In the genomic region with DNA sequence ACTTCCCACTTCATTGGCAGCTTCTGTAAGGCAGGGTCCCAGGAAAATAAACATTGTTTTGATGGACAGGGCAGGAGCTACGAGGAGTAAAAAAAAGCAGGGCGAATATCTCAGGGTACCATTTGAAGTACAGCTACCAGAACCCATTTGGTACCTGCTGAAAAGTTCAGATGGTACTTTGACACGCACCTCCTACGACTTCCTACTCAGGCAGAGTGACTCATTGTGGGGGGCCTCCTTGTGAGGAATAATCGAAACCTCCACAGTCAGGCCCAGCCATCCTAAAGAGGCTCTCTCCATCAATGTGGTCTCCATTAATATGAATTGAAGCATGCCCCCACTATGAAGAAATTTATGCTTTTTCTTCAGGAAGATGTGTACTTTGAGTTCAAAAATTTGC, we compare ENCODE assay signal across 30 mouse cellular contexts. TPM values are rescaled to one million over a fixed set of nuclear protein-coding genes. Genes with fewer than 3 reads are reported as not detected.
A peak's percentile ranks its signal among the peaks of the same experiment; 100 is the strongest.
DNase-seq lines count a peak whose midpoint lies in the region; ATAC-seq and TF ChIP-seq lines count a peak whose summit lies in the region.
"Had no signal": no experiment of that assay in that cellular context is flagged by ENCODE, and none has a peak within 500 bp of the region (broad histone marks: within the 10 kb centered on the region; RNA-seq: fewer than 3 reads in every experiment).

No protein-coding gene starts in this region.

- no peak for DNase-seq in heart, adult 2 months
- no peak for DNase-seq in heart, postnatal 4 days
- DNase-seq in midbrain, postnatal 0 days (ENCODE audit: low spot score): no peak
- no peak for DNase-seq in urinary bladder, postnatal 25 days (ENCODE audit: low spot score)
- DNase-seq: adrenal gland, adult 2 months; adrenal gland, postnatal 14 days; B cell, adult 2 months; cerebellum, adult 18-20 months; cerebellum, adult 9-10 months; cerebellum, postnatal 14 days; gastrocnemius, postnatal 14 days; heart, adult 18-20 months; heart, postnatal 14 days; kidney, adult 2 months had no signal

- peaks cover 5% of the 10 kb centered on the region for H3K36me3 ChIP-seq in heart, adult 2 months (ENCODE audit: control insufficient read depth, insufficient read depth, low read length)
- no peaks in the 10 kb centered on the region for H3K36me3 ChIP-seq in midbrain, postnatal 0 days (ENCODE audit: insufficient read depth, low read length)
- H3K36me3 ChIP-seq: forebrain, embryonic 10.5 days; G1E; heart, embryonic 10.5 days; heart, embryonic 13.5 days had no signal

- peak; percentile 59 for ATAC-seq in activated CD4-positive, CD25-positive, alpha-beta regulatory T cell, adult 4 months
- ATAC-seq in inflammation-experienced regulatory T-cells, adult 6 months: peak; percentile 75
- ATAC-seq in midbrain, postnatal 0 days (ENCODE audit: low FRiP score): no peak
- ATAC-seq: forebrain, embryonic 13.5 days; forebrain, embryonic 16.5 days; hindbrain, embryonic 16.5 days; intestine, postnatal 0 days; Patski had no signal

- no peaks in the 10 kb centered on the region for H3K27me3 ChIP-seq in heart, adult 2 months (ENCODE audit: control insufficient read depth, insufficient read depth, low read length)
- no peaks in the 10 kb centered on the region for H3K27me3 ChIP-seq in midbrain, postnatal 0 days (ENCODE audit: insufficient read depth, low read length)
- H3K27me3 ChIP-seq: CH12.LX; forebrain, embryonic 13.5 days; hindbrain, embryonic 13.5 days had no signal

- no peak for TF ChIP-seq EP300 in heart, adult 2 months (IDR thresholded peaks at IDR 0.05; ENCODE audit: insufficient read depth, low read depth, low read length)

- TF ChIP-seq POLR2A in heart, adult 2 months (IDR thresholded peaks at IDR 0.05; ENCODE audit: insufficient read depth, low read depth, low read length): no peak

- no peak overlapping the region for H3K4me2 ChIP-seq in midbrain, postnatal 0 days (ENCODE audit: low read depth, low read length, poor library complexity, severe bottlenecking)
- H3K4me2 ChIP-seq: forebrain, embryonic 13.5 days; heart, embryonic 13.5 days; hindbrain, embryonic 13.5 days had no signal

- no peaks in the 10 kb centered on the region for H3K79me2 ChIP-seq in heart, adult 2 months (replicated peaks; ENCODE audit: control insufficient read depth, insufficient read depth, low read length)

- peak overlapping the region; percentile 59 for H3K27ac ChIP-seq in heart, adult 2 months
- no peak overlapping the region for H3K27ac ChIP-seq in midbrain, postnatal 0 days (ENCODE audit: low read depth, low read length)
- H3K27ac ChIP-seq: forebrain, embryonic 10.5 days; forebrain, embryonic 13.5 days; heart, embryonic 10.5 days; heart, embryonic 13.5 days; hindbrain, embryonic 13.5 days had no signal

- no peak overlapping the region for H3K9ac ChIP-seq in heart, adult 2 months (ENCODE audit: low read depth, low read length)
- H3K9ac ChIP-seq in midbrain, postnatal 0 days (replicated peaks; ENCODE audit: low read length, poor library complexity, severe bottlenecking): no peak overlapping the region
- H3K9ac ChIP-seq: forebrain, embryonic 13.5 days; heart, embryonic 13.5 days; hindbrain, embryonic 13.5 days had no signal

- no peak overlapping the region for H3K4me3 ChIP-seq in heart, adult 2 months
- no peak overlapping the region for H3K4me3 ChIP-seq in midbrain, postnatal 0 days (ENCODE audit: low read depth, low read length)
- H3K4me3 ChIP-seq: forebrain, embryonic 10.5 days; forebrain, embryonic 13.5 days; heart, embryonic 10.5 days; heart, embryonic 13.5 days; hindbrain, embryonic 13.5 days had no signal

- intact Hi-C loops in heart, adult 2 months (cut with DNase I): loop anchor here (5.0 kb wide), 1 partner anchor 155 kb away; the partner anchor contains the start of gene Nyx

- H3K4me1 ChIP-seq in heart, adult 2 months (ENCODE audit: control insufficient read depth, insufficient read depth, low read length): peaks cover 3% of the 10 kb centered on the region
- H3K4me1 ChIP-seq in midbrain, postnatal 0 days (ENCODE audit: insufficient read depth, low read length): no peaks in the 10 kb centered on the region
- H3K4me1 ChIP-seq: forebrain, embryonic 10.5 days; forebrain, embryonic 13.5 days; heart, embryonic 10.5 days; heart, embryonic 13.5 days; hindbrain, embryonic 13.5 days had no signal

- H3K9me3 ChIP-seq in midbrain, postnatal 0 days (ENCODE audit: low read length): no peaks in the 10 kb centered on the region
- H3K9me3 ChIP-seq: forebrain, embryonic 10.5 days; forebrain, embryonic 13.5 days; G1E; heart, embryonic 10.5 days; heart, embryonic 13.5 days; hindbrain, embryonic 13.5 days had no signal

- TF ChIP-seq CTCF in heart, adult 2 months (IDR thresholded peaks at IDR 0.05): no peak
- TF ChIP-seq CTCF in midbrain, postnatal 0 days (IDR thresholded peaks at IDR 0.05): no peak

- whole genome bisulfite sequencing in heart, adult 2 months: 52% methylated on average over 5 of the region's 5 CpGs
- 86% methylated on average over 5 of the region's 5 CpGs for WGBS in midbrain, postnatal 0 days

RNA-seq across cellular contexts. Expression of gene Gpr34, which starts 9.2 kb away (rescaled TPM):
- 1 to 10 TPM in 1 of 2 experiments, under 1 TPM in 1; 0.96 to 1.6 TPM for total RNA-seq in heart, adult 2 months (2021)
- polyA plus RNA-seq in heart, adult 2 months (2012; rRNA removed): 0.45 and 0.97 TPM in 2 replicates
- total RNA-seq in heart, postnatal 4 days (2021): 1 to 10 TPM; 1.1 TPM
- 10 to 100 TPM; 19.6 to 22.7 TPM for polyA plus RNA-seq in activated CD4-positive, CD25-positive, alpha-beta regulatory T cell, adult 4 months (2017; shearing (Covaris generic))
- 10 to 100 TPM in 2 of 3 experiments, 1 to 10 TPM in 1; 5.4 to 29.1 (median 24.6) TPM for polyA plus RNA-seq in inflammation-experienced regulatory T-cells, adult 6 months (2017; shearing (Covaris generic))
- total RNA-seq in midbrain, postnatal 0 days (2014; rRNA removed): 1.8 and 3.1 TPM in 2 replicates
- 4.6 and 4.8 TPM in 2 replicates for polyA plus RNA-seq in midbrain, postnatal 0 days (2015; fragmentation: Nextera tagmentation; extraction: Ambion mirVana)
- polyA plus RNA-seq: adrenal gland, adult 2 months; G1E; Patski had no signal

RNA-seq across cellular contexts. Expression of gene Gpr82, which starts 38.5 kb away (rescaled TPM):
- not detected for total RNA-seq in heart, adult 2 months (2021)
- not detected in 2 replicates for polyA plus RNA-seq in heart, adult 2 months (2012; rRNA removed)
- total RNA-seq in heart, postnatal 4 days (2021): not detected
- under 1 TPM in 1 of 2 experiments, not detected in 1; 0.53 TPM for polyA plus RNA-seq in activated CD4-positive, CD25-positive, alpha-beta regulatory T cell, adult 4 months (2017; shearing (Covaris generic))
- under 1 TPM; 0.17 to 0.57 (median 0.45) TPM for polyA plus RNA-seq in inflammation-experienced regulatory T-cells, adult 6 months (2017; shearing (Covaris generic))
- not detected in 2 replicates for total RNA-seq in midbrain, postnatal 0 days (2014; rRNA removed)
- 0.15 and 0.20 TPM in 2 replicates for polyA plus RNA-seq in midbrain, postnatal 0 days (2015; fragmentation: Nextera tagmentation; extraction: Ambion mirVana)
- total RNA-seq: adrenal gland, adult 2 months; adrenal gland, postnatal 14 days; adrenal gland, postnatal 4 days; gastrocnemius, adult 18-20 months; gastrocnemius, postnatal 14 days; heart, adult 18-20 months; heart, postnatal 14 days; hematopoietic stem cell, adult 5-6 weeks had no signal
- polyA plus RNA-seq: adrenal gland, adult 2 months; G1E; kidney, adult 2 months; Patski had no signal
